Mouse (Mus musculus) CH12.LX (cell line): ENCODE data around the gene Rell1.

Experiments
- CTCF ChIP-seq, 2 experiments: IDR thresholded peaks in 1 of 2; conservative IDR thresholded peaks in 1 of 2; 2 replicates each; pipeline ENCODE4 v1.5.1; 2011 to 2012; ENCODE audit warnings: low read depth in 2 of 2, low read length in 2 of 2, improper control_type of control experiment in 1 of 2, inconsistent platforms in 1 of 2, mild to moderate bottlenecking in 1 of 2, moderate library complexity in 1 of 2
- ELF1 ChIP-seq: IDR thresholded peaks from 2 replicates; pipeline ENCODE4 v1.6.1; 2014; ENCODE audit warnings: low read depth, mild to moderate bottlenecking, inconsistent platforms, low read length, improper control_type of control experiment
- EP300 ChIP-seq: IDR thresholded peaks from 2 replicates; pipeline ENCODE4 v1.6.1; 2011; ENCODE audit warnings: low read length, improper control_type of control experiment
- JUN ChIP-seq: IDR thresholded peaks from 2 replicates; pipeline ENCODE4 v1.6.1; 2011; ENCODE audit warnings: low read depth, mild to moderate bottlenecking, low read length, improper control_type of control experiment, moderate library complexity; ENCODE audit not compliant: insufficient read depth
- MEF2A ChIP-seq: IDR thresholded peaks from 2 replicates; pipeline ENCODE4 v1.6.1; 2014; ENCODE audit warnings: low read depth, mild to moderate bottlenecking, inconsistent platforms, low read length, improper control_type of control experiment, borderline replicate concordance
- POLR2A ChIP-seq: IDR thresholded peaks from 2 replicates; pipeline ENCODE4 v1.6.1; 2011; ENCODE audit warnings: low read depth, mild to moderate bottlenecking, improper control_type of control experiment, low read length
- USF1 ChIP-seq: IDR thresholded peaks from 2 replicates; pipeline ENCODE4 v1.6.1; 2014; ENCODE audit warnings: low read depth, mild to moderate bottlenecking, inconsistent platforms, low read length, improper control_type of control experiment
- ZKSCAN1 ChIP-seq: IDR thresholded peaks from 2 replicates; pipeline ENCODE4 v1.6.1; 2012; ENCODE audit warnings: low read depth, inconsistent platforms, low read length, improper control_type of control experiment, borderline replicate concordance

- TF ChIP-seq EP300 (no peak), MEF2A (no peak), JUN (no peak), CTCF (conservative IDR thresholded peaks at IDR 0.05 in 1 of 2, IDR thresholded peaks at IDR 0.05 in 1 of 2; ENCODE audit: low read depth in 2 of 2, low read length in 2 of 2) (no peak), ZKSCAN1 (no peak), POLR2A (no peak), ELF1 (no peak), USF1 (no peak)
Measured at GRCm38 (mm10) chr5:63947526-63947925, 21.2 kb downstream of the Rell1 start.
